Mouse (Mus musculus): Measurements from ENCODE around the gene Klhl35.
A peak's percentile ranks its signal among the peaks of the same experiment; 100 is the strongest.

Gene Klhl35

DNA sequence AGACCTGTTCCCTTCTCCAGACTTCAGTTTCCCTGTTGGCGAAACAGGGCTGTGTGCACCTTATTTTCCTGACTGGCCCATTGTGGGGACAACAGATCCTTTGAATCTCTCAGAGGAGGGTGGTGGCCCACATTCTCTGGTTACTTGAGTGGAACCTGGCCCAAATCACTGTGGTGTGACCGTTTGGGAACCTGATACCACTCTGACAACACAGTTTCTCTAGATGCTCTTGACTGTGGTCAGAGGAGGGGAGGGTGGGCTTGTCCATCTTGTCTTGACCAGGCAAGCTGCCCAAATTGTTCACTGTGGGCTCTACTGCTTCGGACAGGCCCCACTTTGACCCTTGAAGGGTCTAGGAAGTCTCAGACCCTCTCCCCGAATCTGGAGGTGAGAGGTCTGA lies 11.8 kb upstream of the Klhl35 start:
- DNase-seq: no peak

DNA sequence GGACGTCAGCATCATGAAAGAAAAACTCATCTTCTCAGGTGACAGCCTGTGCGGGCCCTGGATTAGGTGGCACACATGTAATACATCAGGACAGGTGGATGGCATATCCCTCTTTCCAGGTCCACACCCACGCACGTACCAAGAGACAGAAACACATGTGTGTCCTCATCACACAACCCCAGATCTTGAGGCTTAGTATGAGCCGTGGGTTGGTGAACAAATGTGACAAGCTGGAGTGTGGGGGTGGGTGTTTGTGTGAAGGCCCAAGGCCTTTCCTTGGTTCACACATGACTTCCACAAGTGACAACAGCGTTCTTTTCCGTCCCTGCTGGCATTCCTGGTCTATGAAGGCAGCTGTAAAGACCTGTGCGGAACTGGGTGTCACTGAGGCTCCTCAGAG lies 7.0 kb upstream of the Klhl35 start:
- DNase-seq: no peak

DNA sequence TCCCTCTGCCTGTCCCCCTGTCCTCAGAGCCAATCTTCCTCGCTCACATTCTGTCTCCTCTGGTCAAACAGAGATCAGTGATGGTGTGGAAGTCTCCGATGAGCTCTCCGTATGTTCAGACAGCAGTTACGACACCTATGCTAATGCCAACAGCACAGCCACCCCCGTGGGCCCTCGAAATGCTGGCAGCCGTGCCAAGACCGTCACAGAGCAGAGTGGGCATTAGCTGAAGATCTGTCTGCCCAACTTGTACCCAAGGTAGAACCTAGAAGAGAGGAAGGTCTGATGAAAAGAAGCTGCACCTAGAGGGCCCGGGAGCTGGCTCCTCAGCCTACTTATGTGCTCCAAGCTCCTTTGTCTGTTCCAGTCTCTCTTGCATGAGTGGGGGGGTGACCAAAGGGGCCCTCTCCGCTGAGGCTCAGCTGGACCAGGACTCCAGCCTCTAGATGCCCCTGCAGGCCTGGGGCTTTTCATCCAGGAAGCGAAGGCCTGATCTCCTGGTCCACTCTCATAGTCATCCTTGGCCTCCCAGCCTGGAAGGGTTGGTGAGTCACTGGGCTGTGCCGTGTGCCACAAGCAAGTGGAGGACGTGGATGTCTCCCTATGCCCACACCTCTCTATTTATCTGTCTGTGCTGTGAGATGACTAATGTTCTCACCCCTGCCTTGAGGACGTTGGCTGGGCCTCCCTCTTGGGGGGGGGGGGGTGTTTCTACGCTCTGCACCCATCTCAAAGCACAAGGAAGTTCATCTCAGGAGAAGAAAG lies 5.7 kb upstream of the Klhl35 start:
- no peak for DNase-seq

DNA sequence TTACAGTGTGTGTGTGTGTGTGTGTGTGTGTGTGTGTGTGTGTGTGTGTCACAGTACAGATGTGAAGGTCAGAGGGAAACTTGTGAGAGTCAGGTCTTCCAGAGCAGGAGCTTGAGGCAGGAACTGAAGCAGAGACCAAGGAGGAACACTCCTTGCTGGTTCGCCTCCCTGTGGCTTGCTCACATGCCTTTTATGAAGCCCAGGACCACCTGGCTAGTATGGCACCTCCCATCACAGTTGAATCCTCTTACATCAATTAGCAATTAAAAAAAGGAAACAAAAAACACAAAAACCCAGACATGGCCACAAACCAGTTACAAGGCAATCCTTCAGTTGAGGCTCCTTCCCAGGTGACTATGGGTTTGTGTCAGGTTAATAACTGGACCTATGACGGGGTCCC lies 2.7 kb upstream of the Klhl35 start:
- DNase-seq: no peak

DNA sequence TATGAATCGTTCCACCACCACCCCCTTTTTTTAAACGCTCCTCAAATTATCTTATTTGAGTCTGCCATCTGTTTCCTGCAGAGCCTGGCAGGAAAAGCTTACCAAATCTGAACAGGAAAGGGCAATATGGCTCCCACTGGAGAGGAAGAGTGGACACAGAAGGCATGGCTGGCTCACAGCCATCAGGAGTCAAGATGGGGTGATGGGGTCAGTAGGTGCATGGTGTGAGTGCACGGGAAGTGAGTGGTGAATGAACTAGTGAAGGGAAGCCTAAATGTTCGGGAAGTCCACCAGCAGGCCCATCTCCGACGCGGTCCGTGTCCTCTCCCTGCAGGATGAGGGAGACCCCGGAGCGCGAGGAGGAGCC lies 2.1 kb downstream of the Klhl35 start:
- peak; percentile 42 to 55 for DNase-seq

DNA sequence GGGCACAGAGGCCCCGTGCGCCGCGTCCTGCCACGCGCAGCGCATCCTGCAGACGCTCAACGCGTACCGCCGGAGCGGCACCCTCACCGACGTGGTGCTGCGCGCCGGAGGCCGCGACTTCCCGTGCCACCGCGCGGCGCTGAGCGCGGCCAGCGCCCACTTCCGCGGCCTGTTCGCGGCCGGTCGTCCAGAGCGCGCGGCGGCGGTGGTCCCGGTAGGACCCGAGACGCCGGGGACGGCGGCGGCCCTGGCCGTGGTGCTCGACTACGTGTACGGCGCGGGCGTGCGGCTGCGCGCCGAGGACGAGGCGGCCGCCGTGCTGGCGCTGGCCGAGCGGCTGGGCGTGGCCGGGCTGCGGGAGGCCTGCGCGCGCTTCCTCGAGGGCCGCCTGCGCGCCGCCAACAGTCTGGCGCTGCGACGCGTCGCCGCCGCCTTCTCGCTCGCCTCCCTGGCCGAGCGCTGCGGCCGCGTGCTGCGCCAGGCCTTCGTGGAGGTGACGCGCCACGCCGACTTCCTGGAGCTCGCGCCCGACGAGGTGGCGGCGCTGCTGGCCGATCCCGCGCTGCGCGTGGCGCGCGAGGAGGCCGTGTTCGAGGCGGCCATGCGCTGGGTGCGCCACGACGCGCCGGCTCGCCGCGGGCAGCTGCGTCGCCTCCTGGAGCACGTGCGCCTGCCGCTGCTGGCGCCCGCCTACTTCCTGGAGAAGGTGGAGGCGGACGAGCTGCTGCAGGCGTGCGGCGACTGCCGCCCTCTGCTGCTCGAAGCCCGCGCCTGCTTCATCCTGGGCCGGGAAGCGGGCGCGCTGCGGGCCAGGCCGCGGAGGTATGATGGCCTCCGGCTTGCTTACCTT lies 2.7 kb downstream of the Klhl35 start:
- DNase-seq: peak; percentile 65 to 66

DNA sequence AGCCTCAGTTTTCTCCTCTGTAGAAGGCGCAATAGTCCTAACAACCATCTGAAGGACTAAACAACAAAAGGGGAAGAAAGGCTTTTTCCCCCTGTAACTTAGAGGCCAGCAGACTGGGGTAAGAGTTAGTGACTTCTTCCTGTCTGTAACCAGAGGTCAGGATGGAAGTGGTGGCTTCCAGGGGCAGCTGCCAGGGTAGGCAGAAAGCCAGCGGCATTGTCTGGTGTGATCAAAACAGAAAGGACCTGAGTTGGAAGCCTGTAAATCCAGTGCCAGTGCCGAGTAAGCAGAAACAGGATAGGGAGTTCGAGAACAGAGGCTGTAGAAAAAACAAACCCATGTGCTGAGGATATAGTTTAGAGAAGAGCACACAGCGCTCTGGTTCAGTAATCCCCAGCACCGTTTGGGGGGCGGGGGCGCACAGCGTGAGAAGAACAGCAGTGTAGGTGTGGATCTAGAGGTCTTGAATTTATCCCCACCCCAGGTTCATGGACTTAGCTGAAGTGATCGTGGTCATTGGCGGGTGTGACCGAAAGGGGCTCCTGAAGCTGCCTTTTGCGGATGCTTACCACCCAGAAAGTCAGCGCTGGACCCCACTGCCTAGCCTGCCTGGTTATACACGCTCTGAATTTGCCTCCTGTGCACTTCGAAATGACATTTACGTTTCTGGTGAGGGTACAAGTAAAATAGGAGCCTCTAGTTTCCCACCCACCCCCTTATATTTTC lies 4.0 kb downstream of the Klhl35 start:
- DNase-seq: peak; percentile 50 to 55

DNA sequence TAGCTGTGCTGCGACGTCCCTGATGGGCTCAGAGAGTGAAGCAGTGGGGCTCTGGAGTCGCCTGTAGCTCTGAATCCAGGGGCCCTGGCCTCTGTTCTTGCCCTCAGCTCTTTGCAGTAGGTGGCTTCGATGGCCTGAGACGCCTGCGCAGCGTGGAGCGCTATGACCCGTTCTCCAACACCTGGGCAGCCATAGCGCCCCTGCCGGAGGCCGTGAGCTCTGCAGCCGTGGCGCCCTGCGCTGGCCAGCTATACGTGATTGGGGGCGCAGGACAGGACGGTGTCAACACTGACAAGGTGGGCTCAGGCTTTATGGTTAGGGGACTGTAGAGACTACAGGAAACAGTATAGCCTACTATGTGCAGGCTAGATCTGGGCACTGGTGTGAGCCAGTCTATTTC lies 5.8 kb downstream of the Klhl35 start:
- no peak for DNase-seq

DNA sequence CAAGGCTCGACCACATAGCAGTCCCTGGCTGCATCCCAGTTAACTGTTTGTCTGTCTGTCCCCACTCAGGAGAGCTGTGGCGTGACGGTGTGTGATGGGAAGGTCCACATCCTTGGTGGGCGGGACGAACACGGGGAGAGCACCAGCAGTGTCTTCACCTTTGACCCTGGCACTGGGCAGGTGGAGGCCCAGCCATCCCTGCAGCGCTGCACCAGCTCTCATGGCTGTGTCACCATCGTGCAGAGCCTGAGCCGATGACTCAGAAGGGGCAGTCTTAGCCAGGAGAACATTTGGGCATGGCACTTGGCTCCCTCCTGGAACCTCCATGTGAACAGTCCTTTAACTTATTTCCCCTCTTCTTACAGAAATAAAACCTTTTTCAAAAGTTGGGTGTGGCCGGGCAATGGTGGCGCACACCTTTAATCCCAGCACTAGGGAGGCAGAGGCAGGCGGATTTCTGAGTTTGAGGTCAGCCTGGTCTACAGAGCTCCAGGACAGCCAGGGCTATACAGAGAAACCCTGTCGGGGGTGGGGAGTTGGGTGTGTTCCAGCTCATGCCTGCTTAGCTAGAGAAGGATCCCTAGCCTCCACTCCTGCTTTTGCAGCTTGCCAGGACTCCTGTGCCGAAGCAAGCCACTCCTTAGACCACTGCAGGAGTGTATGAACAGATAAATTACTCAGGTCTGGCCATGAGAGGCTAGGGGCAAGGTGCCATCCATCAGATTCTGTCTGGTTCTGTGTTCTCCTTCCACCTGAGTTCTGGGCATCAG lies 8.0 kb downstream of the Klhl35 start:
- DNase-seq: no peak

DNA sequence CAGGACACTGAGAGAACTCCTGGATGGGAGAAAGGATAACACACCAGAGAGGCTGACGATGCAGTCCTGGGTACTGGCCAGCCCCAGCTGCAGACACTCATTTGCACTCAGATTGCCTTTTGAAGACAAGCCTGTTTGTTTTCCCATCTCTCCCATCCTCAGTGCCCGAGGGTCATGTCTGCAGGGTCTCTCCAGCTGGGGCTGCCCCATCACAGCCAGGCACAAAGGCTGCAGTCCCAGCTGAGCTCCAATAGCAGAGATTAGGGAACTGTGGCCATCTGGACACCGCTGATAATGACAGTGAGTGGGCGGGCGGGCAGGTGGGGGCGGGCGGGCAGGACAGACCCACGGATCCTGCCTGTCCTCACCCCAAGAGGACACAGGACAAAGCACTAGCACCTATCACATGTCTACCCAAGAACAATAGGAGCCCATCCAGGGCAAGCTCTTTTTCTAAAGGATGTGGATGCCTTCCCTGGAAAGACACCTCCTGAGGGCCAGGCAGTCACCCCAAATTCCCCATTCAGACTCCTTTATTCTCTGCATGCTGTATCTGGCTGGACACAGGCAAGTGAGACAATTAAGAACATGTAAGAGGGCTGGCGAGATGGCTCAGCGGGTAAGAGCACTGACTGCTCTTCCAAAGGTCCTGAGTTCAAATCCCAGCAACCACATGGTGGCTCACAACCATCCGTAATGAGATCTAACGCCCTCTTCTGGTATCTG lies 9.2 kb downstream of the Klhl35 start:
- DNase-seq: peak; percentile 53 to 67

DNA sequence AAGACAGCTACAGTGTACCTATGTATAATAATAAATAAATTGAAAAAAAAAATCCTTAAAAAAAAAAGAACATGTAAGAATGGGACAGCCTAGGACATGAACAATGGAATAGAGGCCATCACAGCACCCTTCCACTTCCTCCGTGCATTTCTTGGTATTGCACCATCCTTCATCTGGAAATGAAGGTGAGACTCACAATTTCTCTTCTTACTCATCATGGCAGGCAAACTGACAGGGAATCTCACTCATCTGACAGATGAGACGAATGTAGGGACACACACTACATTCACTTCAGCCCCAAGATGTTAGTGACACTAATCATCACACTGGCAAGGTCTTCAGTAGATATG lies 9.7 kb downstream of the Klhl35 start:
- DNase-seq: no peak

DNA sequence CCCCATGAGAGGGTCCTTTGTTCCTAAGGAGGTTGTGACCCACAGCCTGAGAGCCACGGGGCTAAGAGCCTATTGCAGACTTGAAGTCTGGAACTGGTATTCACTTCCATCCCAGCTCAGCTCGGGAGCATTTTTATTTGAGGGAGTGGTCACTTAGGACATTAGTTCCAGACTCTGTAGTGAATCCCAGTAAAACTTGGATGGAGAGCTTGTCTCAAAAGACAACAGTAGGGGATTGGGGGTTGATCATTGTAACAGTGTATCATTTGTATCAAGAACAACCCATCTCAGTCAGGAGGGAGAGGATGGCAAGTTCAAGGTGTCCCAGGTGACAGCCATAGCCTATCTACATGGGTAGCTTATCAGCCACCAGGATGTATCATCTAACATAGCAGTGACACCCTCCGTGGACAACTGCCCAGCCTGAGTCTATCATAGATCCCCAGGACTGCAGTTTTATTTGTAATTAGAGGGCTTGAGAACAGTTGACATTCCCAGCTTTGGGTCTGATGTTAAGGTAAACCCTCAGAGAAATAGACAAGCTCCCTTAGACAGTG lies 10.8 kb downstream of the Klhl35 start:
- no peak for DNase-seq

DNA sequence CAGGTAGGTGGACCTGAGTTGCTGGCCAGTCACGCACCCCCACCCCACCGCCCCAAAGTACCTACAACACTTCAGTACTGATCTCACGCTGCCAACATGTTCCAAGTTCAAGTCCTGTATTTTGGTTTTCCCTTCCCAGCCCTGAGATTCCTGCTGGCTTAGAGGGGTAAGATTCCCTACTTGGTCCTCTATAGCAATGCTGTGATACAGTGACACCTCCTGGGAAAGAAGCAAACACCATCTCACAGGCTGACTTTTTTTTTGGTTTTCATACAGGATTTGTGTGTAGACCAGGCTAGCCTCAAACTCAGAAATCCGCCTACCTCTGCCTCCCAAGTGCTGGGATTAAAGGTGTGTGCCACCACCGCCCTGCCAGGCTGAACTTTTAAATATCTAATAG lies 11.4 kb downstream of the Klhl35 start:
- DNase-seq: no peak

DNA sequence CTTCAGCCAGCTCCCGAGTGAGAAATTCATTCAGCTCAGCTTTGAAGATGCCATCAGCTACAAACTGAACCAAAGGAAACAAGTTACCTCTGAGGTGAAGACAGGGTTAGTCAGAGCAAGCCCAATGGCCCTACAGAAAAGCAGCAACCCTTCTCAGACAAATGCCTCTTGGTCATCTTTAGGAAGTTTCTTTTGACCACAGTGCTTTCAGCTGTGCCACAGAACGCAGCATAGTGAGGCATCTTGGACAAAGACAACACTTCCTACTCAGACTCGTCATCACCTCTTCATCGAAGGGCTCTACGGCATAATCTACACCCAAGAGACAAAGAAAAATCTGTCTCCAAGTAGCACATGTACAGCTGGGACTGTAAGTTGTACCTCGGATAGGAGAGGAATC lies 16.8 kb downstream of the Klhl35 start:
- DNase-seq: no peak

DNA sequence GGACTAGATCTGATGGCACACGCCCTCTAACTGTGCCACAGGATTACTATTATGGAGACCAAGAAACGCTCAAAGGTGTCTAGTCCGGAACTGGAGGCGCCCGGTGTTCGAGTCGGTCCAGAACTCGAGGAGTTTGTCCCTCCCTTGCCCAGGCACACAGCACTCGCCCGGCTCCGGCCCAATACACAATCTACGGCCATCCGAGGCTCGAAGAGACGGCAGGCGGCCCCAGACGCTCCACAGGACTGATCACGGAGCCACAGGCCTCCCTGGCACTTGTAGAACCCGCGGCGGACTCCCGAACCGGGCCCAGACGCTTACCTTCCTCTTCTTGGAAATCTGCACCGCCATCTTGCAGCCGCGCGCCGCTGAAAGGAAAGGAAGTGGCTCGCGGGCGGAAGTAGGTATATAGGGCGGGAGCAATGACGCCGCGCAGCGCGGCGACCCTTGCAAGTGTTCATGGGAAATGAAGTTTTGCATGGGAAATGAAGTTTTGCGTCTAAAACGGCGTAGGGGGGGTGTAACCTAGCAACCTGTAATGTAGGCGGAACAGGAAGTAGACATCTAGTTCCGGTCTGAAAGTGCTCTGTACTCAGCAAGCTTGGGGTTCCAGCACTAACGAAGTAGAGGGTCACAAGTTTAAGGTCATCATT lies 17.6 kb downstream of the Klhl35 start, which contains the start of gene Rps3:
Rps3 (minus strand) TSS at position 468 of the 653 bp plus-strand sequence.
- DNase-seq: peak; percentile 96 to 97

DNA sequence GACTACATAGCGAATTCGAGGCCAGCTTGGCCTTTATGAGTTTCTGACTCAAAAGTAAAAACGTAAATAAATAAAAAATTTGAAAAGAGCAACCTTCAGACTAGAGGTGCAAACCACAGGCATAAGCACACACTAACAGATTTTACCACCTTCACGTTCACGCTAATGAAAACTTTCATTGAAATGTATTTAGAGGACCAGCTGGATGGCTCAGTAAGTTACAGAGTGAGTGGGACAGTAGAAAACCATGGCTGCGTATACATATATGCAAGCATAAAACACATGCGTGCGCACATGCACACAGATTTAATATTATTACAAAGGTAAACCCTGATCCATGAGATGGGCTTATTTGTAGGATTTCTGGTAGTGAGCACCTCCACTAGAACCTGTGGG lies 18.1 kb downstream of the Klhl35 start:
- no peak for DNase-seq

DNA sequence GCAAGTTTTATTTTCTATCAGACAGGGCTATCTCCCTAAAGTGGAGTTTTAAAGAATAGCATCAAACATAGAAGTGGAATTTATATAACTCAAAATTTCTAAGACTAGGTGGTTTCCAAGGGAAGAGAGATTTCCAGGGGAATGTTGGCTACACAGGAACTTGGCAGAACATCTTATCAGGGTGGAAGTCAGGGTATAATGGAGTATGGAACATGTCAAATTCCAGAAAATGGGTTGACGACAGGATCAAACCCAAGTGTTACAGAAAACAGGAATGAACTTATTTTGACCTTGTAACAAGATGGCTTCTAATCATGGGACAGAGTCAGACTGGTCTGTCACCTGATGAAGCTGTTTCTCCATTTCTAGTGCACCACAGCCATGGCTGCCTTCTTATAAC lies 18.9 kb downstream of the Klhl35 start:
- no peak for DNase-seq

DNA sequence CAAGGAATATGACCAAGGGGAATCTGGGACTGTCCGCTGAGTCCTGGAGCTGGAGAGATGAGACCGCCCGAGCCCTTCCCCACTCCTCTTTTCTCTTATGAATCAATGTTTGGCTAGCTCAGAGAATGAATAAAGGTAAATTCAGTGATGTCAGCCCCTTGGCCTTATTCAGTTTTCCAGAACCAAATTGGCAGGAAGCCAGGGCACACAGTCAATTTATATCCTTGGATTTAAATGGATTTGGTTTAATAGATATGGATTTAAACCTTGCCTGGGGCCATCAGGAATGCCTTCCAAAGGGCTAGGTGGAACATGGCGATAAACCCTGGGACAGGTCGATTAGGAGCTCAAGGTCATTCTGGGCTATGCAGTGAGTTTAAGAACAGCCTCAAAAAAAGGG lies 23.9 kb downstream of the Klhl35 start:
- no peak for DNase-seq

DNA sequence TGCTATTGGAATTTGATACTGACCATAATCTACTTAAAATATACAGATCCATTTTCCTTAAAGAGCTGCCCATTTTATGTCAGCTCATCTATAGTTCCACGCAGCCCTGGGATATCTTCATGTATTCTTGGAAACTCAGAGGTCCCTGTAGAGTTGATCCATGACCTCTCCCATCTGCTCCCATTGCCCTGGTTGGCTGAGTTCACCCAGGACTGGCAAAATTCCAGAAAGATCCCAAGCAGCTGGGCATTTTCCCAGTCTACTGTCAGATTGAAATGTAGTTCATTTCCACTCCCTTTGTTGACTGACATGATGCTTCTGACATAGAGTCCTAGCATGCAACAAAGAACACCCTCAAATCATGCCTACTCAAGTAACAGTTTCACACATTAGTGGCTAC lies 33.3 kb downstream of the Klhl35 start:
- no peak for DNase-seq

DNA sequence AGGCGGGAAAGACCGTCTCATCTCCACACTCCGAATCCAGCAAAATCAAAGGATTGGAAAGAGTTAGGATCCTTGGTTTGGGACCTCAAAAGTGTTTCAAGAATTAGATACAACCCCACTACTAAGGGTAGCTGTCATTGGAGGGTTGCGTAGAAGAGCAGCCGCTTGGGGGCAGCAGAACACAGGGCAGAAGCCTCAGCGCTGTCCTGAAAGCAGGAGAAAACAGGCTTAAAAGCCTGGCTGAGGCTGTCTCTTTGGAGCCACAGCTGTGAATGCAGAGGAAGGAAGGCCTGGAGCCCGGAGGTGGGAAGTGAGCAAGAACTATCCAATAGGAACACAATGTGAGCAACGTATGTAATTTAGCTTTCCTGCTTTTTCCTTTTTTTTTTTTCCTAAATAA lies 34.4 kb downstream of the Klhl35 start:
- peak; percentile 76 to 82 for DNase-seq

DNA sequence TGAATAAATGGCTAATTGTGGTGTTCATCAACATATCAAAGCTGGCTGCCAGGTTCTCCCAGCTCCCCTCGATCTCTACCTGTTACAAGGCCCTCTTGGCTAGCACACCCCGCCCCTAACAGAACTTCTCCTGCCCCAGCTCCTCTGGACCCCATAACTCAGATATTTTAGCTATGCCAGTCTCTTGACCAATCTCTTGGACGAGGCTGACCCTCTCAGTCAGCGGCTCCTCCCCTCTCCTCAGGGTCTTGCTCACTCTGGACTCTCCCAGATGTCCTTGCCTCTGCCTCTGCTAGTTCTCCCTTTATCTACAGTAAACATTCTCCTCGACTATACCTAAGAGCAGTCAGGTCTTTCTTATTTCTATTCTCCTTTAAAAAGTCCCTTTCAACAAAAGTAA lies 34.9 kb downstream of the Klhl35 start:
- peak in 1 of 2 experiments; percentile 29 for DNase-seq

Data from lung, adult 18-20 months (tissue).